Mouse (Mus musculus): ENCODE measurements at regions not wholly inside any gene's neighbourhood (a gene's known extent, or its start where the extent isn't known, plus 50 kb on each side); places are given as distances from the start of the nearest gene placed in this dataset.
"Not testable (repeated sequence)": the region's sequence is repeated elsewhere in the genome, so short reads cannot be mapped to it uniquely, and the experiment has no call there.

DNA sequence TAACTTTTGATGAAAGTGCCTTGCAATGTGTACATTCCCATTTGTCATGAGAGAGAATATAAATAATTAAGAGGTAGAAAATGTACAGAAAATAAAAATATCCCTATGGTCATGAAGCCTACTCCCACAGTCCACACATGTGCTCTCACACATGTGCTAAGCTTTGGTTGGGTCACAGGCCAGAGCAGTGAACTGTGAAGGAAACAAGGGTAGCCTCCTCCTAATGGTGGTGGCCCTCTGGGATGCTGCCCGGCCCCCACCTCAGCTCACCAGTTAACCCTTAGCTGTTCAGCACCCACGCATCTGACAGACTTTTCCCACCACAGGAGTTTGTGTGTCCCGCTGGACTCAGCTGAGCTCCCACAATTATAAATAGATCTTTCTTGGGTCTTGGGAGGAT lies 157.6 kb upstream of the Ttc29 start:
- Histone ChIP-seq H3K27me3 (replicated peaks) (no peaks in the 10 kb centered on the region), H3K9me3 (peaks cover 4% of the 10 kb centered on the region; the same call in 1 of the 2 replicates), H3K4me1 (no peaks in the 10 kb centered on the region), H3K36me3 (replicated peaks; ENCODE audit: low read length) (no peaks in the 10 kb centered on the region), H3K4me3 (replicated peaks) (no peak overlapping the region)
- TF ChIP-seq GATA1 (IDR thresholded peaks at IDR 0.05; ENCODE audit: borderline replicate concordance, low read length) (no peak), FLI1 (IDR thresholded peaks at IDR 0.05; ENCODE audit: low read length) (no peak)

DNA sequence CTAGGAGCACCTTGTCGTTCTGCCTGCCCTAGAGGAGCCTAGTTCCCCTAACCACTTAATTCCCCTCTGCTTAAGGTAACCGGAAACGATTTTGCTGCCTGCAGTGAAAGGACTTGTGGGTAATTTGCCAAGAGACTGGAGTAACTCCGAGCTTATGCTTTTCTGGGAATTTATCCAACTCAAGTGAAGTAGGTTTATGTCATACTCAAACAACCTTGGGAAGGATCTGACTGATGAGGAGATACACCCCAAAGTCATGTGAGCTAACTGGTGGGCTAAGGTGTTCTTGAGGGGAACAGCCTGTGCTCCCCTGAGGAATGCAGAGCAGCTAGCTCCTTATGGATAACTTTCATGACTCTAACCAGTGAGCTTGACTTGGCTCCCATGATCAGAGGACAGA lies 155.7 kb upstream of the Ttc29 start:
- H3K4me1 ChIP-seq, result no peaks in the 10 kb centered on the region
- H3K36me3 ChIP-seq (replicated peaks; ENCODE audit: low read length), result no peaks in the 10 kb centered on the region
- no peak overlapping the region for H3K4me3 ChIP-seq (replicated peaks)
- no peaks in the 10 kb centered on the region for H3K9me3 ChIP-seq
- TF ChIP-seq FLI1 (IDR thresholded peaks at IDR 0.05; ENCODE audit: low read length), result no peak
- TF ChIP-seq GATA1 (IDR thresholded peaks at IDR 0.05; ENCODE audit: borderline replicate concordance, low read length), result no peak
- H3K27me3 ChIP-seq (replicated peaks), result no peaks in the 10 kb centered on the region

GRCm38 (mm10) chr8:78061827-78062719 lies 151.0 kb upstream of the Ttc29 start:
- Histone ChIP-seq H3K9me3 (no peaks in the 10 kb centered on the region), H3K36me3 (replicated peaks; ENCODE audit: low read length) (no peaks in the 10 kb centered on the region), H3K4me1 (0 out of 2 replicates have a peak, but pooled peaks cover 6% of the 10 kb centered on the region), H3K27me3 (replicated peaks) (peaks cover 8% of the 10 kb centered on the region), H3K4me3 (replicated peaks) (no peak overlapping the region)
- TF ChIP-seq GATA1 (IDR thresholded peaks at IDR 0.05; ENCODE audit: borderline replicate concordance, low read length) (no peak), FLI1 (IDR thresholded peaks at IDR 0.05; ENCODE audit: low read length) (no peak)

- no peaks in the 10 kb centered on the region for H3K36me3 ChIP-seq (replicated peaks; ENCODE audit: low read length)
- H3K27me3 ChIP-seq (replicated peaks), result peaks cover 12% of the 10 kb centered on the region
- 0 out of 2 replicates have a peak, but pooled peaks cover 6% of the 10 kb centered on the region for H3K4me1 ChIP-seq
- H3K4me3 ChIP-seq (replicated peaks), result peak overlapping the region; percentile 70
- TF ChIP-seq FLI1 (IDR thresholded peaks at IDR 0.05; ENCODE audit: low read length) (no peak), GATA1 (IDR thresholded peaks at IDR 0.05; ENCODE audit: borderline replicate concordance, low read length) (no peak)
- no peaks in the 10 kb centered on the region for H3K9me3 ChIP-seq
Measured at GRCm38 (mm10) chr8:78063529-78063928, 149.6 kb upstream of the Ttc29 start.

GRCm38 (mm10) chr8:78064161-78064560 lies 148.9 kb upstream of the Ttc29 start:
- H3K27me3 ChIP-seq (replicated peaks), result peaks cover 12% of the 10 kb centered on the region
- H3K4me3 ChIP-seq (replicated peaks), result peak overlapping the region; percentile 2
- no peak for TF ChIP-seq GATA1 (IDR thresholded peaks at IDR 0.05; ENCODE audit: borderline replicate concordance, low read length)
- TF ChIP-seq FLI1 (IDR thresholded peaks at IDR 0.05; ENCODE audit: low read length), result no peak
- H3K9me3 ChIP-seq, result no peaks in the 10 kb centered on the region
- 0 out of 2 replicates have a peak, but pooled peaks cover 6% of the 10 kb centered on the region for H3K4me1 ChIP-seq
- H3K36me3 ChIP-seq (replicated peaks; ENCODE audit: low read length), result no peaks in the 10 kb centered on the region

DNA sequence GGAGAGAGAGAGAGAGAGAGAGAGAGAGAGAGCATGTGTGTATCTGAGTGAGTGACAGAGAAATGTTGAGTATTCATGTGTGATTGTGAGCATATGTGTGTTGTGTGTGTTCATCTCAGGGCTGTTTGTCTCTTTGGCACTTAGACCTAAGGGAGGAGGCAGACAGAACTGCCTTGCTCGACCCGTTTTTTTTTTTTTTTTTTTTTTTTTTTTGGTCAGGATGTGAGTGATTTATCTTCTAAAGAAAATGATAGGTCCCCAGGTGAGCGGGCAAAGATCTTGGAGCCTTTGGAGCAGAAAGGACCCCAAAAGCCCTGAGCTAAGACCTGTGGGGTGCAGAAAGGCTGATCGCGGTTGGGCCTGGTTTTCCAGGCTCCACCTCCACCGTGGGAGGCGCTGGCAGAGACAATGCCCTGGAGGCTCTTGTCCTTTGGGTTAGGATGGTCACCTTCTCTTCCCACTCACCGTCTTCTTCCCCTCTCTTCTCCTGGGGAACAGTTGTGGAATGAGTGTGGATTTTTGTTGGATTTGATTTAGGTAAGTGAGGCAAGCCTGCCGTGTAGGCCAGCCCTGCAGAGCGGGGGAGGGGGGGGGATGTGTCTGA lies 147.1 kb upstream of the Ttc29 start:
- Histone ChIP-seq H3K27me3 (replicated peaks) (peaks cover 12% of the 10 kb centered on the region), H3K9me3 (no peaks in the 10 kb centered on the region), H3K4me3 (replicated peaks) (no peak overlapping the region), H3K36me3 (replicated peaks; ENCODE audit: low read length) (no peaks in the 10 kb centered on the region), H3K4me1 (0 out of 2 replicates have a peak, but pooled peaks cover 6% of the 10 kb centered on the region)
- no peak for TF ChIP-seq GATA1 (IDR thresholded peaks at IDR 0.05; ENCODE audit: borderline replicate concordance, low read length)
- TF ChIP-seq FLI1 (IDR thresholded peaks at IDR 0.05; ENCODE audit: low read length), result no peak

DNA sequence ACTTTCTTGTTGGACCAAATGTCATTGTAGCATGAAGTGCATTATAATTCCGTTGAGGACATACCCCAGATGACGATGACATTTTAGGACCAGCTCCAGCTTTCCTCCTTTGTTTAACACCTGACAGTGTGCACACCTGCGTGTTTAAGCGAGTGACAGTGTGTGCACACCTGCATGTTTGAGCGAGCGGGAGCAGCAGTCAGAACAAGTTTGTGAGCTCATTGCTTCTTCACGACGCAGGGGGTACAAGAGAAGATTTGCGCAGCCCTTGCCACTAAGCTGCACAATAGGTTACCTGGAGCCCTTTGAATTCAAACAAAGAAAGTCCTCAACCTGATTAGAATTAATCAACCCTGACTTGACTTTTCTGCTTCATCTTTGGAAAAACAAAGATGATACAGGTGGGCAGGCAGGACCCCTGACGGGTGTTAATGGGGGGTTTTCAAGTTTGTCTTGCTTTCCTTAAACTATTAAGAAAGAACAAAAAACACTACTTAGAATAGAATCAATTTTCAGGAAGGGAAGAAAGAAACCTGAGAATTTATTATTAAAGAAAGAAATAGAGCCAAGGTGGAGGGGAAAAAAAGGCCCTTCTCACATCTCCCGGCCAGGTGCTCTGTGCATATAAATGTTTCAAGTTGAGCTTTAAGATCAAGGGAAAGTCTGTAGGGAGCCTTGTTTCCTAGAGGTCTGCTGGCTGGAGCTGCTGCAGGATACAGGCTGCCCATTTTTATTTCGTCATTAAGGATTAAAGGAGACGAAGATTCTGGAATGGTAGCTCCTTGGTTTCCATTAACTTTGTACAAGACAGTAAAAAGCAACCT lies 144.8 kb upstream of the Ttc29 start:
- H3K4me1 ChIP-seq, result peaks cover 5% of the 10 kb centered on the region; the same call in 1 of the 2 replicates
- H3K27me3 ChIP-seq (replicated peaks), result peaks cover 12% of the 10 kb centered on the region
- no peaks in the 10 kb centered on the region for H3K9me3 ChIP-seq
- TF ChIP-seq FLI1 (IDR thresholded peaks at IDR 0.05; ENCODE audit: low read length) (no peak), GATA1 (IDR thresholded peaks at IDR 0.05; ENCODE audit: borderline replicate concordance, low read length) (no peak)
- no peaks in the 10 kb centered on the region for H3K36me3 ChIP-seq (replicated peaks; ENCODE audit: low read length)
- no peak overlapping the region for H3K4me3 ChIP-seq (replicated peaks)

DNA sequence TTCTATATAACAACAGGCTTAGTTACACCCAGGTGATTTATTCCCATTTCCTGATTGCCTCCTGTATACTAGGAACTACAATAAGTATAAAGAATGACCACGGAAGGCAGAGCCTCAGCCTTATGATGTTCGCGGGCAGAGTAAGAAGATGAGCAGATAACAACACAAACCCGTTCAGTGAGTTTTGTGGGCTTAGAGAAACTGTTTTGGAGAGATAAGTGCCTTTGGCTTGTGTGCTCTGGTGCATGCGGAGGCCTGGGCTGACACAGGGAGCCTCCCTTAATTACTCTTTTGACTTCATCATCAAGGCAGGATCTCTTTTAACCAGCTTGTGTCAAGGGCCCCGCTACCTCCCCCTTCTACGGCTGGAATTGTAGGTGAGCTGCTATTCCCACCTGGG lies 139.3 kb upstream of the Ttc29 start:
- no peaks in the 10 kb centered on the region for H3K27me3 ChIP-seq (replicated peaks)
- H3K9me3 ChIP-seq, result no peaks in the 10 kb centered on the region
- no peaks in the 10 kb centered on the region for H3K36me3 ChIP-seq (replicated peaks; ENCODE audit: low read length)
- H3K4me1 ChIP-seq, result peaks cover 12% of the 10 kb centered on the region
- no peak for TF ChIP-seq FLI1 (IDR thresholded peaks at IDR 0.05; ENCODE audit: low read length)
- TF ChIP-seq GATA1 (IDR thresholded peaks at IDR 0.05; ENCODE audit: borderline replicate concordance, low read length), result no peak
- H3K4me3 ChIP-seq (replicated peaks), result no peak overlapping the region

GRCm38 (mm10) chr8:78077122-78077521 lies 136.0 kb upstream of the Ttc29 start:
- Histone ChIP-seq H3K27me3 (replicated peaks) (no peaks in the 10 kb centered on the region), H3K4me3 (replicated peaks) (peak overlapping the region; percentile 35), H3K9me3 (no peaks in the 10 kb centered on the region), H3K36me3 (replicated peaks; ENCODE audit: low read length) (no peaks in the 10 kb centered on the region), H3K4me1 (peaks cover 12% of the 10 kb centered on the region)
- TF ChIP-seq FLI1 (IDR thresholded peaks at IDR 0.05; ENCODE audit: low read length) (no peak), GATA1 (IDR thresholded peaks at IDR 0.05; ENCODE audit: borderline replicate concordance, low read length) (no peak)

- H3K36me3 ChIP-seq (replicated peaks; ENCODE audit: low read length); H3K4me3 ChIP-seq (replicated peaks); H3K27me3 ChIP-seq (replicated peaks): not testable (repeated sequence)
- Histone ChIP-seq H3K9me3 (peaks cover 10% of the 10 kb centered on the region; the same call in 1 of the 2 replicates), H3K4me1 (peaks cover 12% of the 10 kb centered on the region)
Measured at GRCm38 (mm10) chr8:78081395-78081794, 131.7 kb upstream of the Ttc29 start.

All from megakaryocyte, embryonic 14.5 days (primary cell).